9 mouse cellular contexts compared by ENCODE assay signal in genomic region chr4:138866413-138866812, GRCm38 (mm10). TPM values are rescaled to one million over a fixed set of nuclear protein-coding genes. Genes with fewer than 3 reads are reported as not detected.
DNase-seq lines count a peak whose midpoint lies in the region; ATAC-seq and TF ChIP-seq lines count a peak whose summit lies in the region.
"Had no signal": no experiment of that assay in that cellular context is flagged by ENCODE, and none has a peak within 500 bp of the region (broad histone marks: within the 10 kb centered on the region; RNA-seq: fewer than 3 reads in every experiment).

No protein-coding gene starts in this region.

- no peaks in the 10 kb centered on the region for H3K27me3 ChIP-seq in kidney, postnatal 0 days (ENCODE audit: insufficient read depth, low read length)

- no peak for TF ChIP-seq POLR2A in bone marrow macrophage, adult 2 months (IDR thresholded peaks at IDR 0.05; ENCODE audit: borderline replicate concordance, low read depth, low read length)
- no peak for TF ChIP-seq POLR2A in lung, adult 2 months (IDR thresholded peaks at IDR 0.05; ENCODE audit: borderline replicate concordance, extremely low read depth, low read depth, low read length)

- 11% methylated on average over 7 of the region's 7 CpGs for WGBS in kidney, postnatal 0 days
- 7% methylated on average over 7 of the region's 7 CpGs for WGBS in lung, adult 2 months

- no peak overlapping the region for H3K4me2 ChIP-seq in kidney, postnatal 0 days (ENCODE audit: low read length)

- no peaks in the 10 kb centered on the region for H3K36me3 ChIP-seq in kidney, postnatal 0 days (ENCODE audit: insufficient read depth, low read length)

- peaks cover 19% of the 10 kb centered on the region for H3K4me1 ChIP-seq in bone marrow macrophage, adult 2 months (ENCODE audit: control insufficient read depth, insufficient read depth, low read length)
- H3K4me1 ChIP-seq in kidney, postnatal 0 days (replicated peaks; ENCODE audit: insufficient read depth, low read length), result no peaks in the 10 kb centered on the region
- H3K4me1 ChIP-seq in lung, adult 2 months (ENCODE audit: control insufficient read depth, insufficient read depth, low read length), result no peaks in the 10 kb centered on the region

- H3K9ac ChIP-seq in kidney, postnatal 0 days (ENCODE audit: low read depth, low read length), result no peak overlapping the region

- ATAC-seq in kidney, postnatal 0 days (replicated peaks; ENCODE audit: low FRiP score, low read depth), result no peak

- TF ChIP-seq CTCF in bone marrow macrophage, adult 2 months (IDR thresholded peaks at IDR 0.05; ENCODE audit: low read depth, low read length), result peak; percentile 56
- TF ChIP-seq CTCF in kidney, postnatal 0 days (IDR thresholded peaks at IDR 0.05; ENCODE audit: low read depth), result peak; percentile 98
- peak; percentile 72 for TF ChIP-seq CTCF in lung, adult 2 months (IDR thresholded peaks at IDR 0.05; ENCODE audit: insufficient read depth, low read length)

- DNase-seq in 3134 (ENCODE audit: extremely low read depth, insufficient read length, low spot score), result peak; percentile 61
- peak; percentile 76 for DNase-seq in CD4-positive, CD25-positive, alpha-beta regulatory T cell, adult 2 months (ENCODE audit: low read depth, low spot score)
- peak; percentile 80 for DNase-seq in forelimb bud, embryonic 11.5 days (ENCODE audit: low read depth, low spot score)
- DNase-seq in kidney, postnatal 0 days (ENCODE audit: low spot score), result peak; percentile 91
- DNase-seq in lung, adult 2 months, result peak; percentile 62
- DNase-seq in retina, embryonic 14.5 days (ENCODE audit: low spot score), result peak; percentile 78
- peak; percentile 75 for DNase-seq in thymus, postnatal 4 days

- H3K9me3 ChIP-seq in kidney, postnatal 0 days (replicated peaks; ENCODE audit: low read length), result no peaks in the 10 kb centered on the region

- H3K4me3 ChIP-seq in bone marrow macrophage, adult 2 months (ENCODE audit: insufficient read depth, low read length), result no peak overlapping the region
- no peak overlapping the region for H3K4me3 ChIP-seq in kidney, postnatal 0 days (replicated peaks; ENCODE audit: low read depth, low read length)
- H3K4me3 ChIP-seq in lung, adult 2 months (replicated peaks; ENCODE audit: extremely low read depth, low read depth, low read length), result no peak overlapping the region

- H3K27ac ChIP-seq in bone marrow macrophage, adult 2 months (ENCODE audit: insufficient read depth, low read depth, low read length), result no peak overlapping the region
- H3K27ac ChIP-seq in kidney, postnatal 0 days, result no peak overlapping the region

RNA-seq across cellular contexts. Expression of gene Pla2g5, which starts 3.1 kb away (rescaled TPM):
- polyA plus RNA-seq in bone marrow macrophage, adult 2 months (2012; ENCODE audit: insufficient read depth, insufficient read length, missing spikeins), result not detected in 2 replicates
- polyA plus RNA-seq in kidney, postnatal 0 days (2015; fragmentation: Nextera tagmentation; extraction: Ambion mirVana), result 0.68 and 1.0 TPM in 2 replicates
- 0.57 and 1.3 TPM in 2 replicates for polyA plus RNA-seq in lung, adult 2 months (2012; rRNA removed)

RNA-seq across cellular contexts. Expression of gene Gm13030, which starts 7.4 kb away (rescaled TPM):
- polyA plus RNA-seq in bone marrow macrophage, adult 2 months (2012; ENCODE audit: insufficient read depth, insufficient read length, missing spikeins), result not detected in 2 replicates
- polyA plus RNA-seq in kidney, postnatal 0 days (2015; fragmentation: Nextera tagmentation; extraction: Ambion mirVana), result not detected in 2 replicates
- not detected in 2 replicates for polyA plus RNA-seq in lung, adult 2 months (2012; rRNA removed)
- polyA plus RNA-seq: heart, embryonic 14.5 days had no signal

RNA-seq across cellular contexts. Expression of gene Pla2g2e, which starts 11.3 kb away (rescaled TPM):
- 0.96 TPM in 1 of 2 replicates, not detected in the other for polyA plus RNA-seq in bone marrow macrophage, adult 2 months (2012; ENCODE audit: insufficient read depth, insufficient read length, missing spikeins)
- 0.47 TPM in 1 of 2 replicates, not detected in the other for polyA plus RNA-seq in kidney, postnatal 0 days (2015; fragmentation: Nextera tagmentation; extraction: Ambion mirVana)
- 1.2 and 2.2 TPM in 2 replicates for polyA plus RNA-seq in lung, adult 2 months (2012; rRNA removed)
- polyA plus RNA-seq: heart, embryonic 14.5 days had no signal

RNA-seq across cellular contexts. Expression of gene Otud3, which starts 47.3 kb away (rescaled TPM):
- polyA plus RNA-seq in bone marrow macrophage, adult 2 months (2012; ENCODE audit: insufficient read depth, insufficient read length, missing spikeins), result 4.8 and 8.0 TPM in 2 replicates
- 3.1 and 3.5 TPM in 2 replicates for polyA plus RNA-seq in kidney, postnatal 0 days (2015; fragmentation: Nextera tagmentation; extraction: Ambion mirVana)
- 8.4 and 9.1 TPM in 2 replicates for polyA plus RNA-seq in lung, adult 2 months (2012; rRNA removed)
